Mouse (Mus musculus) MEL (cell line): Measurements from ENCODE around the gene Gm20388.

Experiments
- CHD2 ChIP-seq: IDR thresholded peaks from 2 replicates; pipeline ENCODE4 v1.6.1; 2011; ENCODE audit warnings: low read length, improper control_type of control experiment
- CTCF ChIP-seq, 3 experiments: IDR thresholded peaks in 2 of 3; conservative IDR thresholded peaks in 1 of 3; 2 replicates each; pipeline ENCODE4 v1.5.1; 2011 to 2012; ENCODE audit warnings: low read length in 3 of 3, low read depth in 2 of 3, mild to moderate bottlenecking in 2 of 3, improper control_type of control experiment in 1 of 3, inconsistent platforms in 1 of 3, mixed read lengths in 1 of 3, moderate library complexity in 1 of 3; ENCODE audit not compliant: control insufficient read depth in 1 of 3, insufficient read depth in 1 of 3, poor library complexity in 1 of 3, severe bottlenecking in 1 of 3
- E2F4 ChIP-seq: IDR thresholded peaks from 2 replicates; pipeline ENCODE4 v1.6.1; 2011; ENCODE audit warnings: low read depth, low read length, improper control_type of control experiment, borderline replicate concordance
- EP300 ChIP-seq, 2 experiments: IDR thresholded peaks; 2 replicates each; pipeline ENCODE4 v1.6.1; 2011; ENCODE audit warnings: improper control_type of control experiment in 2 of 2, low read length in 2 of 2, low read depth in 1 of 2, mild to moderate bottlenecking in 1 of 2
- HCFC1 ChIP-seq: IDR thresholded peaks from 2 replicates; pipeline ENCODE4 v1.6.1; 2012; ENCODE audit warnings: low read depth, mild to moderate bottlenecking, inconsistent platforms, low read length, improper control_type of control experiment, moderate library complexity
- JUND ChIP-seq: IDR thresholded peaks from 2 replicates; pipeline ENCODE4 v1.6.1; 2011; ENCODE audit warnings: low read depth, mild to moderate bottlenecking, improper control_type of control experiment, low read length
- MYC ChIP-seq: IDR thresholded peaks from 2 replicates; pipeline ENCODE4 v1.6.1; 2011; ENCODE audit warnings: low read depth, mild to moderate bottlenecking, low read length, improper control_type of control experiment, moderate library complexity
- NRF1 ChIP-seq: IDR thresholded peaks from 2 replicates; pipeline ENCODE4 v1.6.1; 2014; ENCODE audit warnings: low read depth, mild to moderate bottlenecking, inconsistent platforms, low read length, improper control_type of control experiment, moderate library complexity; ENCODE audit not compliant: poor library complexity, insufficient read depth, severe bottlenecking
- POLR2A ChIP-seq, 2 experiments: IDR thresholded peaks; 2 replicates each; pipeline ENCODE4 v1.6.1; 2011 to 2012; ENCODE audit warnings: low read length in 2 of 2, mild to moderate bottlenecking in 2 of 2, control low read depth in 1 of 2, improper control_type of control experiment in 1 of 2, low read depth in 1 of 2, moderate library complexity in 1 of 2; ENCODE audit not compliant: control insufficient read depth in 1 of 2, insufficient read depth in 1 of 2, poor library complexity in 1 of 2
- RCOR1 ChIP-seq: IDR thresholded peaks from 2 replicates; pipeline ENCODE4 v1.6.1; 2012; ENCODE audit warnings: low read depth, mild to moderate bottlenecking, inconsistent platforms, low read length, improper control_type of control experiment
- TBP ChIP-seq: IDR thresholded peaks from 2 replicates; pipeline ENCODE4 v1.8.0; 2011; ENCODE audit warnings: low read depth, low read length, improper control_type of control experiment
- USF2 ChIP-seq, 2 experiments: IDR thresholded peaks; 2 replicates each; pipeline ENCODE4 v1.6.1; 2011 to 2012; ENCODE audit warnings: improper control_type of control experiment in 2 of 2, low read length in 2 of 2, borderline replicate concordance in 1 of 2, inconsistent platforms in 1 of 2, low read depth in 1 of 2, mild to moderate bottlenecking in 1 of 2; ENCODE audit not compliant: insufficient read depth in 1 of 2
- ZKSCAN1 ChIP-seq: IDR thresholded peaks from 2 replicates; pipeline ENCODE4 v1.6.1; 2012; ENCODE audit warnings: low read depth, mild to moderate bottlenecking, inconsistent platforms, low read length, improper control_type of control experiment, moderate library complexity
- ZNF384 ChIP-seq: IDR thresholded peaks from 2 replicates; pipeline ENCODE4 v1.6.1; 2012; ENCODE audit warnings: low read depth, mild to moderate bottlenecking, inconsistent platforms, low read length, improper control_type of control experiment

DNA sequence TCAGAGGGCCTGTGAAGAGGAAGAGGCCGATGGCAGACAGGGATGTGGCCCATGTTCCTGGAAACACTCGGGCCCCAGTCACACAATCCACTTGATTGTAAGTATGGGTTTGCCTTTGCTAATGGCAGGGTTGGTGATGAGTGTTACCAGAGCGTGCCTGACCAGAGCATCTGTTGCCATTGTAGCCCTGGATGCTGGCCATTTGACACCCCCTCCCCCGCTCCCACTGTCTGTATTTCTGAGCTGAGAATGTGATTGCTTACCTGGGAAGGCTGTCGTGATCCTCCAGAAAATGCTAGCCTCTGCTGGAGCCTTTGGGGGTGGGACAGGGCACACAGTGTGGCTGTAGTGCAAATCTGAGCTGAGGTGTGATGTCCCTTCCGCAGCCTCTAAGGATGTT is 962.0 kb downstream of the Gm20388 start:
- TF ChIP-seq EP300 (IDR thresholded peaks at IDR 0.05; ENCODE audit: low read depth in 1 of 2, low read length in 2 of 2) = no peak
- TF ChIP-seq CTCF (IDR thresholded peaks at IDR 0.05 in 2 of 3, conservative IDR thresholded peaks at IDR 0.05 in 1 of 3; ENCODE audit: control insufficient read depth in 1 of 3, insufficient read depth in 1 of 3, low read depth in 2 of 3, low read length in 3 of 3, poor library complexity in 1 of 3, severe bottlenecking in 1 of 3) = no peak
- TF ChIP-seq JUND = no peak
- no peak for TF ChIP-seq TBP
- TF ChIP-seq E2F4 = no peak
- TF ChIP-seq HCFC1 = no peak
- TF ChIP-seq RCOR1 = no peak
- TF ChIP-seq CHD2 = no peak
- no peak for TF ChIP-seq ZKSCAN1
- no peak for TF ChIP-seq NRF1
- no peak for TF ChIP-seq POLR2A (IDR thresholded peaks at IDR 0.05; ENCODE audit: control insufficient read depth in 1 of 2, insufficient read depth in 1 of 2, low read depth in 1 of 2, low read length in 2 of 2, poor library complexity in 1 of 2)
- no peak for TF ChIP-seq ZNF384
- no peak for TF ChIP-seq MYC
- no peak for TF ChIP-seq USF2 (IDR thresholded peaks at IDR 0.05; ENCODE audit: borderline replicate concordance in 1 of 2, insufficient read depth in 1 of 2, low read depth in 1 of 2, low read length in 2 of 2)
